Mouse (Mus musculus): ENCODE data around the gene Cnih2.
A peak's percentile ranks its signal among the peaks of the same experiment; 100 is the strongest.

GRCm38 (mm10) chr19:5108271-5108575, 9.9 kb upstream of the Cnih2 start:
- peak; percentile 67 for TF ChIP-seq CTCF (IDR thresholded peaks at IDR 0.05)
- no peak for TF ChIP-seq EP300 (IDR thresholded peaks at IDR 0.05)
